Mouse (Mus musculus): ENCODE data around the gene Gstt3. TPM values are rescaled to one million over a fixed set of nuclear protein-coding genes. Genes with fewer than 3 reads are reported as not detected.

The Gstt3 gene
- polyA plus RNA-seq, 1 experiment from 2014 or later: 4.2 TPM

- Histone ChIP-seq H3K36me3 (peaks cover 96% of the 10 kb centered on the region), H3K9me3 (replicated peaks) (no peaks in the 10 kb centered on the region), H3K27me3 (ENCODE audit: low read depth, poor library complexity, severe bottlenecking) (no peaks in the 10 kb centered on the region), H3K27ac (no peak overlapping the region), H3K4me1 (no peaks in the 10 kb centered on the region), H3K4me3 (no peak overlapping the region)
- WGBS: 92% methylated on average over 7 of the region's 7 CpGs
- DNase-seq (ENCODE audit: low spot score): no peak
Measured at GRCm38 (mm10) chr10:75725449-75725848, 55.8 kb downstream of the Gstt3 start.

Other genes starting within 250 kb of the Gstt3 start
- 0.74 and 0.93 TPM in 2 replicates for gene Lrrc75b, start 221.1 kb downstream of the Gstt3 start, polyA plus RNA-seq (2016; fragmentation: Nextera tagmentation; extraction: Ambion mirVana)
- 1.3 and 2.3 TPM in 2 replicates for gene Ggt1, start 219.8 kb downstream of the Gstt3 start, polyA plus RNA-seq (2016; fragmentation: Nextera tagmentation; extraction: Ambion mirVana)
- 0.33 and 0.69 TPM in 2 replicates for gene Ggt5, start 192.1 kb downstream of the Gstt3 start, polyA plus RNA-seq (2016; fragmentation: Nextera tagmentation; extraction: Ambion mirVana)
- gene Susd2, start 137.4 kb downstream of the Gstt3 start, polyA plus RNA-seq (2016; fragmentation: Nextera tagmentation; extraction: Ambion mirVana): 0.83 and 0.96 TPM in 2 replicates
- gene Cabin1, start 17.1 kb downstream of the Gstt3 start, polyA plus RNA-seq (2016; fragmentation: Nextera tagmentation; extraction: Ambion mirVana): 31.2 and 31.9 TPM in 2 replicates
- 91.4 and 92.5 TPM in 2 replicates for gene Ddt, start 8.0 kb downstream of the Gstt3 start, polyA plus RNA-seq (2016; fragmentation: Nextera tagmentation; extraction: Ambion mirVana)
- gene Gm20441, start 460 bp downstream of the Gstt3 start, polyA plus RNA-seq (2016; fragmentation: Nextera tagmentation; extraction: Ambion mirVana): not detected in 2 replicates
- gene Gstt1, start 17.2 kb upstream of the Gstt3 start, polyA plus RNA-seq (2016; fragmentation: Nextera tagmentation; extraction: Ambion mirVana): 1.7 and 3.8 TPM in 2 replicates
- not detected in 2 replicates for gene Gstt4, start 41.1 kb upstream of the Gstt3 start, polyA plus RNA-seq (2016; fragmentation: Nextera tagmentation; extraction: Ambion mirVana)
- 4.9 and 6.5 TPM in 2 replicates for gene Gstt2, start 56.0 kb upstream of the Gstt3 start, polyA plus RNA-seq (2016; fragmentation: Nextera tagmentation; extraction: Ambion mirVana)
- 3,225 and 4,131 TPM in 2 replicates for gene Mif, start 78.8 kb upstream of the Gstt3 start, polyA plus RNA-seq (2016; fragmentation: Nextera tagmentation; extraction: Ambion mirVana)
- gene Derl3, start 112.0 kb upstream of the Gstt3 start, polyA plus RNA-seq (2016; fragmentation: Nextera tagmentation; extraction: Ambion mirVana): 3.1 and 3.8 TPM in 2 replicates
- 285 and 294 TPM in 2 replicates for gene Smarcb1, start 140.2 kb upstream of the Gstt3 start, polyA plus RNA-seq (2016; fragmentation: Nextera tagmentation; extraction: Ambion mirVana)
- gene Chchd10, start 151.7 kb upstream of the Gstt3 start, polyA plus RNA-seq (2016; fragmentation: Nextera tagmentation; extraction: Ambion mirVana): 4.9 and 5.8 TPM in 2 replicates
- gene Mmp11, start 155.1 kb upstream of the Gstt3 start, polyA plus RNA-seq (2016; fragmentation: Nextera tagmentation; extraction: Ambion mirVana): 39.6 and 68.1 TPM in 2 replicates
- gene Gm867, start 159.3 kb upstream of the Gstt3 start, polyA plus RNA-seq (2016; fragmentation: Nextera tagmentation; extraction: Ambion mirVana): 0.20 and 0.49 TPM in 2 replicates
- gene Vpreb3, start 161.6 kb upstream of the Gstt3 start, polyA plus RNA-seq (2016; fragmentation: Nextera tagmentation; extraction: Ambion mirVana): 0.34 and 0.65 TPM in 2 replicates
- 0.06 TPM in 1 of 2 replicates, not detected in the other for gene Gm5134, start 173.1 kb upstream of the Gstt3 start, polyA plus RNA-seq (2016; fragmentation: Nextera tagmentation; extraction: Ambion mirVana)